10 mouse cellular contexts compared by ENCODE assay signal in the genomic region with DNA sequence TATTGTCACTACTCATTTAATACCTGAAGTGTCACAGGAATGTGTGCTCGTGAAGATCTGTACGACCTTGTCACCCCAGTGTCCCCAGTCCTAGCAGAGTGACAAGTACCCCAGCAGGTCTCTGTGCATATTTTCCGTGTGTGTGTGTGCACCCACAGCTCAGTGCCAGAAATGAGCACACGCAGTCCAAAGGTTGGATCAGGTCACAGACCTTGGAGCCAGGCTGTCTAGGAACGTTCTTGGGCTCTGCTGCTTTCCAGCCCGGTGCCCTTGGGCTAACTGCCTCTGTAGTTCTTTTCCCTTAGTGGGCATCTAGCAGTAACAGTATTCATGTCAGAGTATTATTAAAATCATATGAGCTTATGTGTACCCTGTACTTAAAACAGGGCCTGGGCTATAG. TPM values are rescaled to one million over a fixed set of nuclear protein-coding genes. Genes with fewer than 3 reads are reported as not detected.
"Had no signal": no experiment of that assay in that cellular context is flagged by ENCODE, and none has a peak within 500 bp of the region (broad histone marks: within the 10 kb centered on the region; RNA-seq: fewer than 3 reads in every experiment).

No protein-coding gene starts in this region.

- H3K9me3 ChIP-seq: hindbrain, embryonic 15.5 days; limb, embryonic 15.5 days; neural tube, embryonic 13.5 days; stomach, embryonic 15.5 days had no signal

- DNase-seq: layer of hippocampus, adult 9-11 months; thymus, postnatal 36 days had no signal

- H3K4me1 ChIP-seq: hindbrain, embryonic 15.5 days; neural tube, embryonic 13.5 days; stomach, embryonic 15.5 days had no signal

- H3K27ac ChIP-seq: hindbrain, embryonic 15.5 days; limb, embryonic 15.5 days; neural tube, embryonic 13.5 days; stomach, embryonic 15.5 days had no signal

- H3K27me3 ChIP-seq: hindbrain, embryonic 15.5 days; neural tube, embryonic 13.5 days; stomach, embryonic 15.5 days had no signal

- H3K4me3 ChIP-seq: hindbrain, embryonic 15.5 days; limb, embryonic 15.5 days; neural tube, embryonic 13.5 days; stomach, embryonic 15.5 days had no signal

- H3K9ac ChIP-seq: hindbrain, embryonic 15.5 days; limb, embryonic 15.5 days; lung, embryonic 14.5 days; neural tube, embryonic 13.5 days; stomach, embryonic 15.5 days had no signal

- H3K36me3 ChIP-seq: hindbrain, embryonic 15.5 days; limb, embryonic 15.5 days; neural tube, embryonic 13.5 days; stomach, embryonic 15.5 days had no signal

- ATAC-seq: midbrain, embryonic 16.5 days had no signal

- H3K4me2 ChIP-seq: hindbrain, embryonic 15.5 days; limb, embryonic 15.5 days; lung, embryonic 14.5 days; midbrain, embryonic 11.5 days; neural tube, embryonic 13.5 days; stomach, embryonic 15.5 days had no signal

RNA-seq across cellular contexts. Expression of a gene that starts 1.6 kb away (rescaled TPM):
- total RNA-seq: megakaryocyte, adult 5-6 weeks had no signal
